Mouse (Mus musculus): ENCODE measurements around the gene Iah1.

- TF ChIP-seq CTCF (IDR thresholded peaks at IDR 0.05; ENCODE audit: borderline replicate concordance, extremely low read depth, insufficient read depth, insufficient read length) (no peak), POLR2A (IDR thresholded peaks at IDR 0.05; ENCODE audit: borderline replicate concordance, extremely low read depth, insufficient read depth, insufficient read length, poor library complexity, severe bottlenecking) (no peak)
Observed at GRCm38 (mm10) chr12:21286712-21287650, 29.2 kb upstream of the Iah1 start.

Data from brain, embryonic 14.5 days (tissue).